Mouse (Mus musculus) stomach, embryonic 14.5 days (tissue): Measurements from ENCODE around the gene Ano2. TPM values are rescaled to one million over a fixed set of nuclear protein-coding genes. Genes with fewer than 3 reads are reported as not detected.

Source experiments
- ATAC-seq: fragments of 200-750 bp; cut with Nextera tagmentation; 2 replicates; pipeline ENCODE4 v1.8.0; 2017; ENCODE audit warnings: low read depth, moderate TSS enrichment; ENCODE audit not compliant: insufficient number of reproducible peaks, insufficient read depth, low FRiP score
- H3K27ac ChIP-seq: fragments of 300-500 bp; sonication (generic); 2 replicates; pipeline ENCODE4 v1.5.1; 2014; ENCODE audit warnings: mild to moderate bottlenecking, low read length, moderate library complexity, mixed read lengths
- H3K27me3 ChIP-seq: fragments of 300-500 bp; sonication (generic); 2 replicates; pipeline ENCODE4 v1.6.1; 2014; ENCODE audit warnings: low read length, control low read depth, mixed read lengths; ENCODE audit not compliant: control insufficient read depth, insufficient read depth
- H3K36me3 ChIP-seq: fragments of 300-500 bp; sonication (generic); 2 replicates; pipeline ENCODE4 v1.6.1; 2014; ENCODE audit warnings: mild to moderate bottlenecking, control low read depth, low read length, moderate library complexity, mixed read lengths; ENCODE audit not compliant: control insufficient read depth, insufficient read depth
- H3K4me1 ChIP-seq: fragments of 300-500 bp; sonication (generic); 2 replicates; pipeline ENCODE4 v1.6.1; 2014; ENCODE audit warnings: low read length, control low read depth, mixed read lengths; ENCODE audit not compliant: control insufficient read depth, insufficient read depth
- H3K4me2 ChIP-seq: fragments of 300-500 bp; sonication (generic); replicated peaks from 2 replicates; pipeline ENCODE4 v1.6.1; 2014; ENCODE audit warnings: low read depth, low read length, control low read depth
- H3K4me3 ChIP-seq: fragments of 300-500 bp; sonication (generic); 2 replicates; pipeline ENCODE4 v1.5.1; 2014; ENCODE audit warnings: low read depth, low read length, control low read depth
- H3K9ac ChIP-seq: fragments of 300-500 bp; sonication (generic); replicated peaks from 2 replicates; pipeline ENCODE4 v1.6.1; 2014; ENCODE audit warnings: low read depth, mild to moderate bottlenecking, control low read depth, low read length, moderate library complexity, mixed read lengths
- H3K9me3 ChIP-seq: fragments of 300-500 bp; sonication (generic); 2 replicates; pipeline ENCODE4 v1.6.1; 2016; ENCODE audit warnings: low read depth, low read length, control low read depth; ENCODE audit not compliant: control insufficient read depth
- WGBS: fragments of 180-500 bp; shearing (Covaris S2); extraction: QIAGEN DNeasy Blood & Tissue Kit; methylation state at CpG from one replicate; pipeline ENCODE4 v1.1.7; 2014; 5-methylcytosine and 5-hydroxymethylcytosine counted together
- polyA plus RNA-seq: library from polyadenylated mRNA; unstranded; fragments of >200 nt; fragmentation: Nextera tagmentation; extraction: Ambion mirVana; gene quantifications from 2 replicates; pipeline ENCODE4 v1.2.1, GENCODE M21; 2014

Gene Ano2
- polyA plus RNA-seq, 1 experiment from 2014 or later: 0.09 TPM

DNA sequence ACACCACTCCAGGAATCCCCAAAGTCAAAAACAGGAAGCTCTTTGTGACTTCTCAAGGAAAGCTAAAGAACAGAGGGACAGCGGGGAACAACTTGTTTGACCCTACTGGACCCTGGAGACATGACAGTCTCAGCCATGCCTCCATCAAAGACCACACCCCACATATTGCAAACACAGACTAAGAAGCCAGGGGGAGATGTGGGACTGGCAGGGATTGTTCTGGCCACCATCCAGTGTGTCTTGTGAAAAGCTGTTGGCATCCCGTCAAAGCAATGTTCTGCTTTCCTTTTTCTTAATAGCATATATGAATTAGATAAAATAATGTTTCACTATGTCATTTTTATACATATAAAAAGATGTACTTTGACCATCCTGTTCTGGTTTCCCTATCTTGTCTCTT, 326.8 kb downstream of the Ano2 start:
- Histone ChIP-seq H3K4me3 (no peak overlapping the region), H3K4me1 (no peaks in the 10 kb centered on the region; the same call in 1 of the 2 replicates), H3K36me3 (no peaks in the 10 kb centered on the region), H3K9me3 (no peaks in the 10 kb centered on the region), H3K27ac (no peak overlapping the region), H3K4me2 (no peak overlapping the region), H3K9ac (no peak overlapping the region), H3K27me3 (no peaks in the 10 kb centered on the region)
- no peak for ATAC-seq
- WGBS: 83% methylated on average over 2 of the region's 2 CpGs

DNA sequence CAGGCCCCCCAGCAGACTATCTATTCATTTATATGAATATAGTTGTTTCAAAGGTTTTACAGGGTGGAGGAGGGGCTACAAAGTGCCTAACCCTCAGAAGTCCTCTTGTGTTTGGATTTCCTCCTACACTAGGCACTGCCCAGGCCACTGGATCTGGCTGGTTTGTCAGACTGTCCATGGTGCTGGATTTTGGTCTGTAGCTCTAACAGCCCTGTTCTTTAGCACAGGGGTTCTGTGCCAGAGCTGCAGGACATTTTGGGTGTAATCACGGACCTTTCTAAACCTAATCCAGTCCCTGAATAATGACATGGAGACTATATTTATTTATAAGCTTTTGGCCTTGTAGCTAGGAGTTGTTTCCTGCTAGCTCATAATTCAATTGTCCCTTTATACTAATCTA, 328.2 kb downstream of the Ano2 start:
- H3K9ac ChIP-seq: no peak overlapping the region
- ATAC-seq: no peak
- no peak overlapping the region for H3K27ac ChIP-seq
- H3K4me1 ChIP-seq: no peaks in the 10 kb centered on the region
- no peaks in the 10 kb centered on the region for H3K9me3 ChIP-seq
- H3K4me2 ChIP-seq: no peak overlapping the region
- no peak overlapping the region for H3K4me3 ChIP-seq
- 61% methylated on average over 1 of the region's 1 CpGs for WGBS
- no peaks in the 10 kb centered on the region for H3K36me3 ChIP-seq
- H3K27me3 ChIP-seq: no peaks in the 10 kb centered on the region

DNA sequence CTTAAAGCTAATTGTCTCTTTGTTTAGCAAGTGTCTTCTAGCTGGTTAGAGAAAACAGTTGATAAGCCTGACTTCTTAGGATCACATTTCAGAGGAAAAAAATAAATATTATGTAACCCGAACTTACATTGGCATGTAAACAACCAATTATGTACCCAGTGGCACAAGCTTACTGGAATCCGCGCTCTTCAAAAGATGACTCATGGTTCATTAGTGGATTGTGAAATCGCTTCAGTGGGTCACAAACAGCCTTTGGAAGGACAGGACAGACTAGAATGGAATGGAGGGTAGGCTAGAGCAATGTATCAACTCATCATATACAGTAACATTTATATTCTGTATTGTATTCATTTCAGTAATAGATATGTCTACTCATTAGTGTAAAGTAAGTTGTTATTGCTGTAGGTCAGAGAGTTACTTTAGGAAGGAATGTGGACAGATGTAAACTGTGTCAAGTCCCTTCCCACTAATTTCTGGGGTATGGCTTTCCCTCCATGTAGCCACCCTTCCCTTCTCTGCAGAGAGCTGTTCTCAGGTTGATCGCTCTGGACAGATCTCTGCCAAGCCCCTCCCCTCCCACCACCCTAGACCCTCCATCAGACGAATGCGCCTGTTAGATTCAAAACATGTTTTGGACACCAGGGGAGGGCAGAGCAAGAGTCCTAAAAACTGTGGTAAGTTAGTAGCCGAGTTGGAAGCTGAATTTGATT, 343.6 kb downstream of the Ano2 start:
- ATAC-seq: peak; percentile 23; the same call in 1 of the 2 replicates

DNA sequence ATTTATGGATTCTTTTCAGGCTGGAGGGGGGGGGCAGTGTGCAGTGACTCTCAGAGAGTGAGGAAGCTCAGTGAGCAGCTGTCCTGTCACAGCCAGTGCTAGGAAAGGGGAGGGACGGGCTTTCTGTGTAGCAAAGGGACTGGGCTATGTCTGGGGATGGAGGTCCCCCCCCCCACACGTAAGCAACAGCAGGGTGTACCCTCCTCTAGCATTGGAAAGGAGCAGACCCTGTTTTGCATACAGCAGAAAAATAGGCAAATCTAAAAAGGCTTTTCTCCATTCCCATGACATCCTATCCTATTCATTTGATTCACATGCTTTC, 344.1 kb downstream of the Ano2 start:
- no peaks in the 10 kb centered on the region for H3K36me3 ChIP-seq
- no peak overlapping the region for H3K9ac ChIP-seq
- H3K4me2 ChIP-seq: peak overlapping the region; percentile 3; the same call in 1 of the 2 replicates
- no peaks in the 10 kb centered on the region for H3K9me3 ChIP-seq
- ATAC-seq: peak; percentile 53; the same call in 1 of the 2 replicates
- no peaks in the 10 kb centered on the region for H3K27me3 ChIP-seq
- 21% methylated on average over 2 of the region's 2 CpGs for WGBS
- peaks cover 18% of the 10 kb centered on the region for H3K4me1 ChIP-seq
- no peak overlapping the region for H3K4me3 ChIP-seq
- no peak overlapping the region for H3K27ac ChIP-seq

More for the DNA sequence above, 343.6 kb downstream of the Ano2 start:
- H3K9me3 ChIP-seq: no peaks in the 10 kb centered on the region
- WGBS: 48% methylated on average over 8 of the region's 8 CpGs
- H3K9ac ChIP-seq: no peak overlapping the region
- H3K27me3 ChIP-seq: no peaks in the 10 kb centered on the region
- peaks cover 18% of the 10 kb centered on the region for H3K4me1 ChIP-seq
- no peak overlapping the region for H3K4me3 ChIP-seq
- H3K4me2 ChIP-seq: peak overlapping the region; percentile 3; the same call in 1 of the 2 replicates
- no peak overlapping the region for H3K27ac ChIP-seq
- H3K36me3 ChIP-seq: no peaks in the 10 kb centered on the region

DNA sequence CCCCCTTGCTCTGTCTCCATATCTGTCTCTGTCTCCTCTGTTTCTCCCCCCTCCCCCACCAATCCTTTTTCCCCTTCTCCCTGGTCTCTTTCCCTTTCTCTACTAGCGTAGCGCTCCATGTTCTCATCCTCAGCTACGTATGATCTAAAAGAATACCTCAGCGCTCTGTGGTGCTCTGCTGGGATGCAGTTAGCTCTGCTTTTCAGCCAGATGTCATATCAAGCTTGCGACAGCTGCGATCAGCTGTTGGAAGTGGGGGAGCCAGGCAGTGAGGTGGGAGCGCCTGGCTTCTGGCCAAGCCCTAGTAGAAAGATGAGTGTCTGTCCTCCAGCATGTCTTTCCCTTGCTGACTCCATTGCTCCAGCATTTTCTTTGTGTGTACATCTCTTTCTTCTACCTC, 344.5 kb downstream of the Ano2 start:
- Histone ChIP-seq H3K4me1 (peaks cover 18% of the 10 kb centered on the region), H3K4me3 (no peak overlapping the region), H3K9me3 (no peaks in the 10 kb centered on the region), H3K36me3 (no peaks in the 10 kb centered on the region), H3K27me3 (no peaks in the 10 kb centered on the region), H3K9ac (no peak overlapping the region), H3K4me2 (peak overlapping the region; percentile 3; the same call in 1 of the 2 replicates), H3K27ac (no peak overlapping the region)
- 42% methylated on average over 7 of the region's 7 CpGs for WGBS
- ATAC-seq: no peak; the same call in 1 of the 2 replicates

DNA sequence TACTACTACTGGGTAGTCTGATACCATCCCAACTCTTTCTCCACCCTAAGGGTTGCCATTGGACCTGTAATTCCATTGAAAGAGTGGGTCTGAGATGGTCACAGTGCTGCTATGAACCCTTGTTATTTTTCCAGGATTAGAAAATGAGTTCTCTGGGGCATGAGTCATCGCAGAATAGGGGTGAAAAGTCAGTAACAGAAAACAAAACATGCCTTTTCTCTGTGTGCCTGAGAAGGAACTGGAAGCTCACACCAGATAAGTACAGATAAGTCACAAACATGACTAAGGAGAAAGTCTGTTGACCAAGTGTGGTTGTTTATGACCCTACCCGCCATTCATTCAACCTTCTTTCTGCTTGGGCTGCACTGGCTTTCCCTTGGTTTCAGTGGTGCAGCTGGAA, 345.4 kb downstream of the Ano2 start:
- H3K4me2 ChIP-seq: no peak overlapping the region
- WGBS: 75% methylated on average over 2 of the region's 2 CpGs
- no peaks in the 10 kb centered on the region for H3K9me3 ChIP-seq
- H3K27me3 ChIP-seq: no peaks in the 10 kb centered on the region
- no peak overlapping the region for H3K9ac ChIP-seq
- peaks cover 18% of the 10 kb centered on the region for H3K4me1 ChIP-seq
- H3K4me3 ChIP-seq: no peak overlapping the region
- no peak for ATAC-seq
- H3K27ac ChIP-seq: no peak overlapping the region
- no peaks in the 10 kb centered on the region for H3K36me3 ChIP-seq

DNA sequence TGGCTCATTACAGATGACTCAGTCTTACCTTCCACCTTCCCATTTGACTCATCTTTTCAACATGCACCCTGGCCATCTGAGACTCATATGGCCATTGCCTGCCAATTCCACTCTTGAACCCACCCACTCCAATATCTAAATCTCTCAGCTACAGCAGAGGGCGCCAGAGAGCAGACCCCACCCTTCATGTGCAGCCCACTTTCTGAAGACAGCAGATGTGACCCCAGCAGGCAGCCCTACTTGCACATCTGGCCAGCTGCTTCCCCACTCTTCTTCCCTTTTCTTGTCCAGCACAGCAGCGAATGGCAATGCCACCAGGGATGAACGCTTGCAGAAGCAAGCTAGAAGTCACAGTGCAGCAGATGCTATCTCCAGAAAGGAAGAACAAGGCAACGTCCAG, 355.7 kb downstream of the Ano2 start:
- H3K27me3 ChIP-seq: no peaks in the 10 kb centered on the region
- no peaks in the 10 kb centered on the region for H3K36me3 ChIP-seq
- no peak for ATAC-seq
- H3K4me2 ChIP-seq: no peak overlapping the region
- no peak overlapping the region for H3K27ac ChIP-seq
- H3K9me3 ChIP-seq: no peaks in the 10 kb centered on the region
- no peaks in the 10 kb centered on the region for H3K4me1 ChIP-seq
- no peak overlapping the region for H3K9ac ChIP-seq
- no peak overlapping the region for H3K4me3 ChIP-seq
- WGBS: 48% methylated on average over 4 of the region's 4 CpGs

DNA sequence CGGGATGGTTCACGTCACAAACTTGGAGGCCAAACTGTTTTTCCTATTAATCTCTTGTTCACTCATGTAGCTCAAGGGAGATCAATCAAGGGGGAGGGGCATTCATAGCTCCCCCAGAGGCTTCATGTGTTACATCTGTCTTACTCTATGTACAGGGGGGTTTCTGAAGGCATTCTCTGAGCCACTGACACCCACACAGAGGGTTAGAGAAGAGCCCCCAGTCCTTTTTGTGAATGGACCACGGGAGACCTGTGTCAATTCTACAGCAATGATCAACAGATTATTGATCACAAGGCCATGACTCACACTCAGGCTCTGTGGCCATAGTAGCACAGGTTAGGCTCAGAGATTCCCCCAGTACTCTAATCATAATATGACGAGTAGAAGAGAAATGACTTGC, 358.0 kb downstream of the Ano2 start:
- Histone ChIP-seq H3K27me3 (no peaks in the 10 kb centered on the region), H3K4me2 (no peak overlapping the region), H3K9me3 (no peaks in the 10 kb centered on the region), H3K9ac (no peak overlapping the region), H3K4me1 (no peaks in the 10 kb centered on the region), H3K36me3 (no peaks in the 10 kb centered on the region), H3K4me3 (no peak overlapping the region), H3K27ac (no peak overlapping the region)
- ATAC-seq: no peak
- WGBS: 56% methylated on average over 4 of the region's 4 CpGs

DNA sequence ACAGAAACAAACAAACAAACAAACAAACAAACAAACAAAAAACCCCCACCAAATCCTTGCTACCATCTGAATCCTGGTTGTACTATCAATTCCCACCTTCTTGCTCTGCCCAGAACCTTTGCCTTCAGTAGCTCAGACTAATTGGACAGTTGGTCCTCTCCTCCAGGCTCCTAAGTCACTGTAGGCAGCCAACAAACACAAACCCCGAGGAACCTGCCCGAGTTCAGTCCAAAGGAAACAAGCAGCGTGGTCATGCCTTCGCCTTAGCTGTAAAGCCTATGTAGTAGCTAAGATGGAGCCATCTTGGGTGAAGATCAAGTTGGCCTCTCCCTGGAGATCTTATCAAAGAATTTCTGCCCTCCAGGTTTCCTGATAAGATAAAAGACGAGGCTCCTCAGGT, 362.9 kb downstream of the Ano2 start:
- Histone ChIP-seq H3K4me1 (no peaks in the 10 kb centered on the region), H3K27me3 (no peaks in the 10 kb centered on the region), H3K36me3 (no peaks in the 10 kb centered on the region), H3K27ac (no peak overlapping the region), H3K4me2 (no peak overlapping the region), H3K4me3 (no peak overlapping the region), H3K9me3 (no peaks in the 10 kb centered on the region), H3K9ac (no peak overlapping the region)
- no peak for ATAC-seq
- 70% methylated on average over 5 of the region's 5 CpGs for WGBS
